Mouse (Mus musculus) C2C12 (cell line): ENCODE measurements at regions not wholly inside any gene's neighbourhood (a gene's known extent, or its start where the extent isn't known, plus 50 kb on each side); places are given as distances from the start of the nearest gene placed in this dataset.

Source experiments
- H3K27me3 ChIP-seq: one replicate; pipeline ENCODE4 v1.6.1; 2011; ENCODE audit not compliant: control insufficient read depth, insufficient read depth, insufficient read length
- H3K36me3 ChIP-seq: one replicate; pipeline ENCODE4 v1.6.1; 2011; ENCODE audit not compliant: control insufficient read depth, insufficient read depth
- H3K4me3 ChIP-seq: one replicate; pipeline ENCODE4 v1.5.1; 2011; ENCODE audit warnings: mild to moderate bottlenecking, control low read depth; ENCODE audit not compliant: poor library complexity, insufficient read depth, severe bottlenecking
- H3K79me2 ChIP-seq: one replicate; pipeline ENCODE4 v1.6.1; 2011; ENCODE audit not compliant: control insufficient read depth, insufficient read depth
- H3K79me3 ChIP-seq: one replicate; pipeline ENCODE4 v1.6.1; 2011; ENCODE audit warnings: low read depth, control low read depth
- H3ac ChIP-seq: one replicate; pipeline ENCODE3; 2011; ENCODE audit warnings: low read depth; ENCODE audit not compliant: control insufficient read depth, insufficient read length
- CEBPB ChIP-seq: IDR thresholded peaks from one replicate; pipeline ENCODE4 v1.6.1; 2011; ENCODE audit warnings: low read depth, mild to moderate bottlenecking, control low read depth, moderate library complexity
- CTCF ChIP-seq: IDR thresholded peaks from one replicate; pipeline ENCODE4 v1.5.1; 2011; ENCODE audit not compliant: control insufficient read depth, insufficient read depth, insufficient read length
- FOSL1 ChIP-seq: IDR thresholded peaks from one replicate; pipeline ENCODE4 v1.8.0; 2011; ENCODE audit warnings: mild to moderate bottlenecking, low read length; ENCODE audit not compliant: poor library complexity, insufficient read depth, severe bottlenecking
- MAX ChIP-seq: IDR thresholded peaks from one replicate; pipeline ENCODE4 v1.6.1; 2011; ENCODE audit warnings: mild to moderate bottlenecking, control low read depth
- MYOD1 ChIP-seq: IDR thresholded peaks from one replicate; pipeline ENCODE4 v1.6.1; 2011; ENCODE audit warnings: low read depth; ENCODE audit not compliant: control insufficient read depth, insufficient read length
- MYOG ChIP-seq: IDR thresholded peaks from one replicate; pipeline ENCODE4 v1.6.1; 2011; ENCODE audit not compliant: control insufficient read depth, insufficient read length; ENCODE audit errors: extremely low read depth
- USF1 ChIP-seq: IDR thresholded peaks from one replicate; pipeline ENCODE4 v1.6.1; 2011; ENCODE audit warnings: low read depth, mild to moderate bottlenecking, control low read depth, moderate library complexity

DNA sequence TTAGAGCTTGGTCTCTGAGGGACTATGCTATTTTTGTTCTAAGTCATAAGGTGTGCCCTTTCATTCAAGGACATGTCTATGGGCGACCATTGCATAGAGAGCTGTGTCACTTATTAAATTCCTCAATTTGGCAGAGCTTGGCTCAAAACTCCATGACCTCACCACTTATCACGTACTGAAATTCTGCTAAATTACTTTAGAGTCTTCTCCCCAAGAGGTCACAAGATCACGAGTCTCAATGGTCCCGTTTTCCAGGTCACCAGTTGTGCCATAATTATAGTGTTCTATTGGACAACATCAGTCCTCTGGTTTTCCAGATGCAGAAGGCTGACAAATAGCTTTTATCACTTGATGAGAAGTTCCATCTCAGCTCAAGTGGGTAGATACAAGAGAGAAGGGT is 576.9 kb downstream of the Dok5 start:
- no peaks in the 10 kb centered on the region for H3K27me3 ChIP-seq
- H3K36me3 ChIP-seq, result no peaks in the 10 kb centered on the region
- no peaks in the 10 kb centered on the region for H3K79me3 ChIP-seq
- no peak overlapping the region for H3ac ChIP-seq
- no peak overlapping the region for H3K4me3 ChIP-seq
- TF ChIP-seq FOSL1, result no peak
- TF ChIP-seq MYOD1, result no peak
- no peak for TF ChIP-seq MAX
- no peak for TF ChIP-seq CTCF
- TF ChIP-seq CEBPB, result no peak
- no peak for TF ChIP-seq USF1
- TF ChIP-seq MYOG, result no peak
- no peaks in the 10 kb centered on the region for H3K79me2 ChIP-seq

DNA sequence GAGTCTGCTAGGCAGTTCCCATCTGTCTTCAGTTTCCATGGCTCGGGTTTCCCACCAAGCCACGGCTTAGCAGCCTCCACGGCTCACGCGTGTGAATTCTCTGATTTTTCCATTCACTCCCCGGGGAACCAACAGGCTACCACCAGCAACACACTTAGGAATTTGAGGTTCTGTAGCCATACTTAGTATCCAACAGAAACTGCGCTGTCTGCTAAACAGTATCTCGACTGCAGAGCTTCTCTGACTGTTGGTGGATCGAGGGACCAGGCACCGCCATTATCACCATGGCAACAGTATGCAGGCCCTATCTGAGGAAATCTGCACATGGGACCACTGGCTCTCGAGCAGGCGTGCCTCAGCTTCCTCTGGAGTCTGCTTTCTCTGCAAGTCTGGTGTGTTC is 574.4 kb downstream of the Dok5 start:
- no peaks in the 10 kb centered on the region for H3K27me3 ChIP-seq
- TF ChIP-seq USF1 (no peak), MYOG (no peak), MAX (no peak), MYOD1 (no peak), FOSL1 (no peak), CTCF (no peak), CEBPB (no peak)
- H3K79me3 ChIP-seq, result no peaks in the 10 kb centered on the region
- H3K79me2 ChIP-seq, result no peaks in the 10 kb centered on the region
- no peaks in the 10 kb centered on the region for H3K36me3 ChIP-seq
- H3K4me3 ChIP-seq, result no peak overlapping the region
- H3ac ChIP-seq, result no peak overlapping the region

DNA sequence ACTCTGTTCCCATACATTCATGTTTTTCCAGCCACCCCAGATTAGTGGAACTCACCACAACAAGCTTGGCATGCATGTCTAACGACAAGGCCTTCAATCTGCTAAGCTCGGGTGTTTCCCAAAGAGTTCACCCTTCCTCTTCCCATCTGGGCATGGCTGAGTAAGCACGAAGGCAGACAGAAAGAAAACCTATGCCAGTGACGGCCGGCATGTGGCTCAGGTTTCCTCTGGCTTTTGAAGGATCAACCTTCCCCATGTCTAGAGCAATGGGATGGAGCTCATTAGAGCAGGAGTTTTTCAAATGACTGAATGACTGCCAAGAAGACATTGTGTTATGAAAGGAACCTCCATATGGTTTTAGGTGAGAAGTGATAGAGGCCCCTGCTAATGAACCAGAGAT is 566.9 kb downstream of the Dok5 start:
- Histone ChIP-seq H3K36me3 (no peaks in the 10 kb centered on the region), H3K4me3 (no peak overlapping the region), H3K79me2 (no peaks in the 10 kb centered on the region), H3ac (no peak overlapping the region), H3K79me3 (no peaks in the 10 kb centered on the region), H3K27me3 (no peaks in the 10 kb centered on the region)
- TF ChIP-seq CEBPB (no peak), MAX (no peak), USF1 (no peak), MYOD1 (no peak), FOSL1 (no peak), MYOG (no peak), CTCF (no peak)

DNA sequence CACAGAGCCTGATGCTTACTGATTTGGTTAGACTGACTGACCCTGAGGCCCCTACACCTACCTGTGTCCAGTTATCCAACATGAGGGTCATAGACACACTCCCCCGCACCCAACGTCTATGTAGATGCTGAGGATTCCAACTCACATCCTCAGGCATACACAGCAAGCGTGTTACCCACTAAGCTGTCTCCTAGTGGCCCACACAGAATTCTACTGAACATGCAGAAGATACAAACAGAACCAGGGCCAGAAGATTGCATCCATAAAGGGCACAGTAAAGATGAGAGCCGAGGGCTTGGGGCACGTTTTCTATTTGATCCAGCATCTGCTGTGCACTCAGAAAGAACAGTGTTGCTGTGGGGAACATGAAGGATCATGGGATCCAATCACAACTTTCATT is 564.0 kb downstream of the Dok5 start:
- H3K27me3 ChIP-seq, result no peaks in the 10 kb centered on the region
- no peaks in the 10 kb centered on the region for H3K79me2 ChIP-seq
- no peaks in the 10 kb centered on the region for H3K36me3 ChIP-seq

DNA sequence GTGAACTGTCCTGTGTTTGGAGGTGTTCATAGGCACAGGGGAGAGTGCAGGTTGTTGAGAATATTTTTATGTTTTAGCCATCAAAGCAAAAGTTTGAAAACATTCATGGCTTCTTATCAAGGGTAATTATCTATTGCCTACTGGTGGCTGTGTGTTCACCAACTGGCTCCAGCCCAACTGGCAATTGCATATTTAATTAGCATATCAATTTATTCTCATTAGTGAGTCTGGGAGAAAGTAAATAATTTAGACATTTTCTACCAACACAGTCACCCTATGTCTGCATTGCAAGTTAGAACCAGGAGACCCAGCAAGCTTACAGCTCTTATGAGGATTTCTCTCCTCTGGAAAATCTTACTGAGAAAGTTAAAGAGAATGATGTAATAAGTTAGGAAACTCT is 561.0 kb downstream of the Dok5 start:
- H3ac ChIP-seq, result no peak overlapping the region
- no peaks in the 10 kb centered on the region for H3K36me3 ChIP-seq
- H3K4me3 ChIP-seq, result no peak overlapping the region
- no peaks in the 10 kb centered on the region for H3K79me2 ChIP-seq
- H3K27me3 ChIP-seq, result no peaks in the 10 kb centered on the region
- TF ChIP-seq CTCF (no peak), MYOD1 (no peak), CEBPB (no peak), MAX (no peak), FOSL1 (no peak), USF1 (no peak), MYOG (no peak)
- H3K79me3 ChIP-seq, result no peaks in the 10 kb centered on the region

More for the DNA sequence above, 564.0 kb downstream of the Dok5 start:
- H3ac ChIP-seq, result no peak overlapping the region
- no peak for TF ChIP-seq CEBPB
- no peak for TF ChIP-seq MYOD1
- TF ChIP-seq CTCF, result no peak
- TF ChIP-seq MAX, result no peak
- TF ChIP-seq FOSL1, result no peak
- TF ChIP-seq USF1, result no peak
- no peak for TF ChIP-seq MYOG
- H3K4me3 ChIP-seq, result no peak overlapping the region
- no peaks in the 10 kb centered on the region for H3K79me3 ChIP-seq

DNA sequence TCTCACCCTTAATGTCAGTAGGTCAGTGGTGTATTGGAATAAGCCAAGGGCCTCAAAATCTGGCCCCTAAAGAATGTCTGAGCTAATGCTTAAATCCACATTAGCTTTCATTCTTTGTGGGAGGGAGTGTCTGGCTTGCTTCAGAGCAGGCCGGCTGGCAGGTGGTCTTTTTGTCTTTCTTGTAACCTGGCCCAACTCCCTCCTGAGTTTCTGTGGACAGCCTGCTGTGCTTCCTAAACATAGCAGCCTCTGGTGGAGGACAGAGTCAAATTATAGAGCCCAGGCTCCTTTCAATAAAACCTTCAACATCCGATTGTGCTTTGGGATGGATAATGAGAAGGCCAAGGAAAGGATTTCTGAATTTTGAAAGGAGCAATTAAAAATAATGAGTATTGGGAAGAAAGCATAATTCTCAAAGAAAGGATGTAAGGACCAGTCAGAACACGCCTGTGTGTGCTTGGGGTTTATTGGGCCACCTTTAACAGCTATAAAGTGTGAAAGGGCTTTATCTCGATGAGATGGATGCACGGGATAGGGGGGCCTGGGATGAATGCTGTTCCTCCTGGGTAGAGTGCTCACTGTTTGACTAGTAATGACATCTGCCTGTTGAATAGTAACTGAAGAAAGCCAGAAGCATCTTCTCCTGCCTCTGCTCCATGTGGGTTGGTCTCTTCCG is 554.2 kb downstream of the Dok5 start:
- H3K36me3 ChIP-seq, result no peaks in the 10 kb centered on the region
- no peaks in the 10 kb centered on the region for H3K79me3 ChIP-seq
- no peaks in the 10 kb centered on the region for H3K27me3 ChIP-seq
- no peak for TF ChIP-seq CEBPB
- no peak for TF ChIP-seq CTCF
- TF ChIP-seq MYOG, result no peak
- no peak for TF ChIP-seq USF1
- TF ChIP-seq FOSL1, result no peak
- no peak for TF ChIP-seq MYOD1
- TF ChIP-seq MAX, result no peak
- no peak overlapping the region for H3ac ChIP-seq
- H3K79me2 ChIP-seq, result no peaks in the 10 kb centered on the region
- H3K4me3 ChIP-seq, result no peak overlapping the region
